Mouse (Mus musculus) hindbrain, embryonic 10.5 days (tissue): ENCODE results near the gene Tgtp1. TPM values are rescaled to one million over a fixed set of nuclear protein-coding genes. Genes with fewer than 3 reads are reported as not detected.
"Not testable (repeated sequence)": the region's sequence is repeated elsewhere in the genome, so short reads cannot be mapped to it uniquely, and the experiment has no call there.

ENCODE experiments used
- DNase-seq: peaks from one replicate; pipeline ENCODE4 v3.0.0-alpha.2; 2017; ENCODE audit warnings: low spot score
- H3K27ac ChIP-seq: fragments of 300-500 bp; sonication (generic); 2 replicates; pipeline ENCODE4 v1.5.1; 2016; ENCODE audit warnings: mild to moderate bottlenecking, moderate library complexity
- H3K27me3 ChIP-seq: fragments of 300-500 bp; sonication (generic); 2 replicates; pipeline ENCODE4 v1.6.1; 2016; ENCODE audit warnings: mild to moderate bottlenecking; ENCODE audit not compliant: poor library complexity, insufficient read depth, severe bottlenecking
- H3K36me3 ChIP-seq: fragments of 300-500 bp; sonication (generic); 2 replicates; pipeline ENCODE4 v1.6.1; 2016; ENCODE audit warnings: mild to moderate bottlenecking, moderate library complexity
- H3K4me1 ChIP-seq: fragments of 300-500 bp; sonication (generic); replicated peaks from 2 replicates; pipeline ENCODE4 v1.6.1; 2016; ENCODE audit warnings: mild to moderate bottlenecking
- H3K4me3 ChIP-seq: fragments of 300-500 bp; sonication (generic); 2 replicates; pipeline ENCODE4 v1.5.1; 2016; ENCODE audit warnings: mild to moderate bottlenecking, moderate library complexity
- H3K9me3 ChIP-seq: fragments of 300-500 bp; sonication (generic); 2 replicates; pipeline ENCODE4 v1.6.1; 2016; ENCODE audit warnings: mild to moderate bottlenecking, moderate library complexity
- WGBS: fragments of 180-500 bp; shearing (Covaris S2); methylation state at CpG from one replicate; pipeline ENCODE4 v1.1.7; 2016; 5-methylcytosine and 5-hydroxymethylcytosine counted together
- polyA plus RNA-seq: library from polyadenylated mRNA; unstranded; fragments of >200 nt; fragmentation: Nextera tagmentation; extraction: Ambion mirVana; gene quantifications from 2 replicates; pipeline ENCODE4 v1.2.1, GENCODE M21; 2016

Tgtp1 gene
- polyA plus RNA-seq, 1 experiment from 2014 or later, result not detected

- H3K9me3 ChIP-seq, H3K4me3 ChIP-seq, H3K4me1 ChIP-seq, DNase-seq, H3K27ac ChIP-seq, H3K36me3 ChIP-seq, H3K27me3 ChIP-seq: not testable (repeated sequence)
- no CpG with 5 or more reads among the region's 1 CpGs for WGBS
Measured at GRCm38 (mm10) chr11:48974686-48975085, 19.3 kb downstream of the Tgtp1 start.

GRCm38 (mm10) chr11:48946090-48946489, 47.9 kb downstream of the Tgtp1 start, which contains the start of gene Psme2b:
TSS of gene Psme2b (minus strand) at chr11:48946190.
- H3K4me1 ChIP-seq, H3K27me3 ChIP-seq, H3K27ac ChIP-seq, H3K9me3 ChIP-seq, H3K36me3 ChIP-seq, DNase-seq, H3K4me3 ChIP-seq: not testable (repeated sequence)
- 93% methylated on average over 6 of the region's 6 CpGs for WGBS

GRCm38 (mm10) chr11:48939286-48939685, 54.7 kb downstream of the Tgtp1 start:
- not testable (repeated sequence) for H3K9me3 ChIP-seq, H3K4me1 ChIP-seq, H3K27me3 ChIP-seq, H3K36me3 ChIP-seq, DNase-seq, H3K27ac ChIP-seq, H3K4me3 ChIP-seq

Other genes starting within 250 kb of the Tgtp1 start
- gene Rack1, start 193.8 kb downstream of the Tgtp1 start, polyA plus RNA-seq, result 672 and 778 TPM in 2 replicates
- gene Trim41, start 176.8 kb downstream of the Tgtp1 start, polyA plus RNA-seq, result 4.5 and 5.1 TPM in 2 replicates
- 0.26 and 0.30 TPM in 2 replicates for gene Trim7, start 168.0 kb downstream of the Tgtp1 start, polyA plus RNA-seq
- gene Gm12184, start 167.5 kb downstream of the Tgtp1 start, polyA plus RNA-seq, result 3.5 and 4.7 TPM in 2 replicates
- gene Irgm1, start 122.5 kb downstream of the Tgtp1 start, polyA plus RNA-seq, result 1.8 and 2.4 TPM in 2 replicates
- gene Gm5431, start 92.0 kb downstream of the Tgtp1 start, polyA plus RNA-seq, result 0.12 TPM in 1 of 2 replicates, not detected in the other
- gene Psme2b, start 48.0 kb downstream of the Tgtp1 start, polyA plus RNA-seq, result 1.8 and 2.0 TPM in 2 replicates
- not detected in 2 replicates for gene Olfr56, start 15.3 kb downstream of the Tgtp1 start, polyA plus RNA-seq
- 0.04 and 0.10 TPM in 2 replicates for gene 9930111J21Rik1, start 14.8 kb downstream of the Tgtp1 start, polyA plus RNA-seq
- gene Gm12185, start 1.9 kb downstream of the Tgtp1 start, polyA plus RNA-seq, result not detected in 2 replicates
- gene 9930111J21Rik2, start 57.1 kb upstream of the Tgtp1 start, polyA plus RNA-seq, result 0.09 and 0.17 TPM in 2 replicates
- gene Tgtp2, start 70.0 kb upstream of the Tgtp1 start, polyA plus RNA-seq, result not detected in 2 replicates
- 0.39 and 0.73 TPM in 2 replicates for gene Ifi47, start 82.4 kb upstream of the Tgtp1 start, polyA plus RNA-seq
- gene Olfr1396, start 120.7 kb upstream of the Tgtp1 start, polyA plus RNA-seq, result not detected in 2 replicates
- gene Olfr1395, start 148.1 kb upstream of the Tgtp1 start, polyA plus RNA-seq, result not detected in 2 replicates
- not detected in 2 replicates for gene Olfr1394, start 160.2 kb upstream of the Tgtp1 start, polyA plus RNA-seq
- 0.22 TPM in 1 of 2 replicates, not detected in the other for gene Btnl9, start 193.0 kb upstream of the Tgtp1 start, polyA plus RNA-seq
- 28.7 and 43.2 TPM in 2 replicates for gene Zfp62, start 209.1 kb upstream of the Tgtp1 start, polyA plus RNA-seq